Mouse (Mus musculus) G1E (cell line): ENCODE measurements around the gene Rbpj. TPM values are rescaled to one million over a fixed set of nuclear protein-coding genes. Genes with fewer than 3 reads are reported as not detected.

Source experiments
- ATAC-seq: 2 replicates; pipeline ENCODE4 v1.8.0; 2016; ENCODE audit warnings: mild to moderate bottlenecking; ENCODE audit not compliant: insufficient number of reproducible peaks, poor library complexity, low FRiP score, severe bottlenecking; ENCODE audit errors: extremely low read depth
- DNase-seq: peaks from one replicate; pipeline ENCODE4 v3.0.0; 2012; ENCODE audit warnings: low spot score
- H3K27me3 ChIP-seq: 2 replicates; pipeline ENCODE4 v1.6.1; 2012; ENCODE audit warnings: mild to moderate bottlenecking, low read length, inconsistent platforms; ENCODE audit not compliant: insufficient read depth
- H3K36me3 ChIP-seq: replicated peaks from 2 replicates; pipeline ENCODE3; 2012; ENCODE audit warnings: mild to moderate bottlenecking, inconsistent platforms
- H3K4me1 ChIP-seq: 2 replicates; pipeline ENCODE4 v1.6.1; 2012; ENCODE audit warnings: low read depth, low read length, inconsistent platforms, mixed read lengths; ENCODE audit not compliant: insufficient read depth
- H3K4me3 ChIP-seq: 2 replicates; pipeline ENCODE4 v1.5.1; 2012; ENCODE audit warnings: low read depth, mild to moderate bottlenecking, inconsistent platforms, low read length, moderate library complexity, mixed read lengths
- H3K9me3 ChIP-seq: replicated peaks from 2 replicates; pipeline ENCODE4 v1.6.1; 2012; ENCODE audit warnings: inconsistent platforms
- CTCF ChIP-seq: IDR thresholded peaks from 2 replicates; pipeline ENCODE4 v1.5.1; 2012; ENCODE audit warnings: low read depth, low read length, inconsistent platforms, mixed read lengths
- GATA1 ChIP-seq: IDR thresholded peaks from 2 replicates; pipeline ENCODE4 v1.6.1; 2012; ENCODE audit warnings: borderline replicate concordance, low read length, inconsistent platforms, mixed read lengths
- GATA2 ChIP-seq: IDR thresholded peaks from 2 replicates; pipeline ENCODE4 v1.6.1; 2012; ENCODE audit warnings: low read depth, low read length, inconsistent platforms, borderline replicate concordance
- POLR2AphosphoS5 ChIP-seq: IDR thresholded peaks from 2 replicates; pipeline ENCODE4 v1.6.1; 2012; ENCODE audit warnings: low read depth, low read length, inconsistent platforms; ENCODE audit not compliant: insufficient replicate concordance
- TAL1 ChIP-seq: conservative IDR thresholded peaks from 2 replicates; pipeline ENCODE4 v1.6.1; 2012; ENCODE audit warnings: low read depth, low read length, inconsistent platforms, mixed read lengths
- polyA plus RNA-seq: library from polyadenylated mRNA; stranded (reverse); fragments of >175 nt; gene quantifications from 2 replicates; pipeline ENCODE4 v1.2.3, GENCODE M21; 2012
- total RNA-seq, 2 experiments: library from RNA; stranded (forward) in 1 of 2; stranded (reverse) in 1 of 2; fragments of 200-1000 nt in 1 of 2; fragments of >200 nt in 1 of 2; fragmentation: Nextera tagmentation in 1 of 2; gene quantifications; 2 replicates each; pipeline ENCODE4 v1.2.3; 2014 to 2017

Rbpj gene
- 33.5 and 42.8 TPM in 2 replicates for total RNA-seq (2014; fragmentation: Nextera tagmentation)
- 14.4 and 17.2 TPM in 2 replicates for total RNA-seq (2017)
- polyA plus RNA-seq: 4.5 and 5.5 TPM in 2 replicates

DNA sequence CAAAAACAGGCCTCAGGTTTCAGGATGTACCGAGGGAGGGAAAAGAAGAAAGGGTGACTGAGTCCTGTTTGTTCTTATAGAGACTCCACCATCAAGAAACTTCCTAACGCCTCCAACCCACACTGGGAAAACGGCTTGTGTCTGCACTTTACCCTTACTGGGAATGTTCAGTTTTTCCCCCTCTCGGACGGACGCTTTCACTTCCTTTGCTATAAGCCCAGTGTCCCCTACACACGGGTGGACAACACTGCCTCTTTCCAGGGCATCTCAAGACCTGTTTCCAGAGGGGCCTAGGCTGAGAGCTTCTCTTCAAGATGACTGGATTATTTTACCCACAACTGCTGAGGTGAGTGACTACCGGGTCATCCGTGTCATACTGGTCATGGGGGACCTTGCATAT is at the start of gene Rbpj:
Gene Rbpj, plus strand, starts transcription at position 270 of the 400 bp plus-strand sequence.
- Histone ChIP-seq H3K36me3 (no peaks in the 10 kb centered on the region), H3K4me1 (no peaks in the 10 kb centered on the region), H3K9me3 (no peaks in the 10 kb centered on the region), H3K27me3 (peaks cover 2% of the 10 kb centered on the region; the same call in 1 of the 2 replicates), H3K4me3 (no peak within 1 kb of the TSS)
- ATAC-seq: no peak
- TF ChIP-seq POLR2AphosphoS5 (no peak), GATA1 (no peak), CTCF (no peak), GATA2 (no peak), TAL1 (no peak)
- DNase-seq: no peak

DNA sequence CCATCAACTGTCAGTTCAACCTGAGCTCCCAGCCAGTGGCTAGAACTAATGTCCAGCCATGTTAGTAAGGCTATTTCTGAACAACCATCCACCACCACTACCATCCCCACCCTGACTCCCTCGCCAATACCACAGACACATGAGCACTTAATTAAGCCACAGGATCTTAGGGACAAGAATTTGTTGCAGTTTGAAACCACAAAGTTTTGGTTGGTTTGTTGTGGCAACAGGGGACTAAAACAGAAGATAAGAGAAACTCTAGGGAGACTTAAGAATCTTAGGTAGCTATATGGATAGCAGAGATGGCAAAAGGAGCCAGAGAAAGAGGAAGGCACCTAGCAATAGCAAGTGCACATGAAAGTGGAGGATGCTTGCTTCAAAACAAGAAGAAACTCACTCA is 45.2 kb upstream of the Rbpj start:
- DNase-seq (no peak), ATAC-seq (no peak)
- H3K4me3 ChIP-seq: no peak overlapping the region
- H3K9me3 ChIP-seq: no peaks in the 10 kb centered on the region
- no peaks in the 10 kb centered on the region for H3K4me1 ChIP-seq
- H3K36me3 ChIP-seq: no peaks in the 10 kb centered on the region
- TF ChIP-seq GATA2: no peak
- no peak for TF ChIP-seq GATA1
- TF ChIP-seq CTCF: no peak
- no peak for TF ChIP-seq TAL1
- no peak for TF ChIP-seq POLR2AphosphoS5
- no peaks in the 10 kb centered on the region for H3K27me3 ChIP-seq

DNA sequence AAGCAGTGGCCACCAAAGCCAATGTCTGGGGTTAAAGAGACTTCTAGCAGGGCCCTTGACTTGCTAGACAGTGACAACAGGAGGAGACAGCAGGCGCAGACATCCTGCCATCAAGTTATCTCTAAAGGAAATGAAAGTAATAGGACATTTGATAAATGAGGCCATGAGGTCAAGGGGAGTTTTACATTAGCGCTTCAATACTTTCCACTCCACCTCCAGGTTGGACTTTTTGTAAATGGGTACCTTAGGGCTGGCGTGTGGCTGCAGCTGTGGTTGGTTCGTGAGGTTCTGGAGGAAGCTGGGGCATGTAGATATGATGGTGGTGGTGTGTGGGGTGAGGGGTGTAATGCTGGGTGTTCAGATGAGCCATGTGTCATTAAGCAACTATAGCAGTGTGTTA is 44.7 kb upstream of the Rbpj start:
- no peak for DNase-seq
- Histone ChIP-seq H3K27me3 (no peaks in the 10 kb centered on the region), H3K9me3 (no peaks in the 10 kb centered on the region), H3K4me1 (no peaks in the 10 kb centered on the region), H3K36me3 (no peaks in the 10 kb centered on the region), H3K4me3 (no peak overlapping the region)
- TF ChIP-seq CTCF (no peak), TAL1 (no peak), POLR2AphosphoS5 (no peak), GATA2 (no peak), GATA1 (no peak)
- no peak for ATAC-seq

DNA sequence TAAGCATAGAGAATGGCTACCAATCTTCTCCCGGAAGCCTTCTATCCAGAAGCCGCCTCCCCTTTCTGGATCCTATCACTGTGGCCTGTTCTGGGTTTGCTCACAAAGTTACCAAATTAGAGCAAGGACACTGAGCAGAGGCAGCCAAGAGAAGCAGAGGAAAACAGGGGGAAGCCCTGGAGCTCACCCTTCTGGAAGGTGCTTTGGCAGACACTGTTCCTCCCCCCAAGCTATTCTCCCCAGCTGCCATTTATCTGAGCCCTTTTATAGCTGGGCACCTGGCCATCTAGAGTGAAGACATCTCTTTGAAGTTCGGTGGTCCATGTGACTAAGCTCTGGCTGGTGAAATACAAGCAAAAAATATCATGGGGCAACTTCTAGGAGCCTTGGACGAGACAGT is 38.5 kb upstream of the Rbpj start:
- H3K4me3 ChIP-seq: no peak overlapping the region
- no peaks in the 10 kb centered on the region for H3K27me3 ChIP-seq
- H3K36me3 ChIP-seq: no peaks in the 10 kb centered on the region
- H3K4me1 ChIP-seq: no peaks in the 10 kb centered on the region
- no peaks in the 10 kb centered on the region for H3K9me3 ChIP-seq
- ATAC-seq: no peak
- no peak for DNase-seq
- TF ChIP-seq TAL1 (no peak), CTCF (no peak), GATA1 (no peak), GATA2 (no peak), POLR2AphosphoS5 (no peak)

DNA sequence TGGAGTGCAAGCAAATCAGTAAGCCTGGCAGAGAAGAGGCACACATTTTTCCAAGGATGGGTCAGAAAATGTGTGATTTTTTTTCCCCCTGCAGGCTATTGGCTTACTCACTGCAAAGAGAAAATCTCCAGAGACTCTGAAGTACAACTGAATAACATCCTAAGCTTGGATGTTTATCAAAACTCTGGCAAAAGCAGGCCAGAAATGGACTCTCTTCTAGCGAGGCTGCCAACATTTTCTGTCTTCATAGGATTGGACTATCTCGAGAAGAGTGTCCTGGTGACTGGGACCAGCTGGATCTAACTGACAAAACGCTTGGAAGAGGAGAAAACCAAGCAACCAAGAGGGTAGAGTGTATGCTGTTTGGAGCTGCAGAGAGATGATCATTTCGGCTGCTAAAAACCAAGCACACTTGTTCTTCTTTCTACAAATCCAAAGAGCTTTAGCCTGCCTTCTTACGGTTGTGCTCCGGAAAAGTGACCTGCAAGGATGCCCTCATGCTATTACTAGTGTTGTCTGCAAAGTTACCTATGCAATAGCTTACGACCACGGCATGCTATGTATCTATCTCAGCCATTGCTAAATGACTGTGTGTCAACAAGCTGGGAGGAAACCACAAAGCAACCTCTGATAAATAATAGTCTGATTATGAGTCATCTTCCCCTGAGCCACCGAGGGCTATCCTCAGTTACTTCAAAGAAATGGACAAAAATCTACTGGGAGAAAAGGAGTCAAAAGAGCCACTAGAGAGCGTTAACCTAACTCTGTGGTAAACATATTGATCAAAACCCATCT is 36.1 kb upstream of the Rbpj start:
- Histone ChIP-seq H3K9me3 (no peaks in the 10 kb centered on the region), H3K36me3 (no peaks in the 10 kb centered on the region), H3K4me3 (no peak overlapping the region), H3K4me1 (no peaks in the 10 kb centered on the region), H3K27me3 (no peaks in the 10 kb centered on the region)
- DNase-seq: no peak
- TF ChIP-seq POLR2AphosphoS5 (no peak), TAL1 (no peak), CTCF (no peak), GATA2 (no peak), GATA1 (no peak)
- ATAC-seq: no peak

DNA sequence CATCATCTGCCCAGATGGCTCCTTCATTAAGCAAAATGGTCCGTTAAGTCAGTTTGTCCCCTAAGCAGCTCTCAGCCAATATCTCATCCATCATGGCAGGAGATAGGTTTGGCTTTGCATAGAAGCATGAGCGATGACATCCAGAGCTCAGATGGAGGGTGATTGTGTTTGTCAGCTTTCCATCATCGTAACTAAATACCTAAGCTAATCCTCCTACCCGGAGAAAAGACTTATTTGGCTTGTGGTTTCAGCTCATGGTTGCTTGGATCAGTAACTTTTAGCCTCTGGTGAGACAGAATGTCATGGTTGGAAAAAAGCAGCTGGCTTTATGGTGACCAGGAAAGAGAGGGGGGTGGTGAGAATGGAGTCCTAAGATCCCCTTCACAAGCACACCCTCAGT is 33.5 kb upstream of the Rbpj start:
- Histone ChIP-seq H3K4me1 (no peaks in the 10 kb centered on the region), H3K27me3 (no peaks in the 10 kb centered on the region), H3K36me3 (no peaks in the 10 kb centered on the region), H3K4me3 (no peak overlapping the region), H3K9me3 (no peaks in the 10 kb centered on the region)
- ATAC-seq: no peak
- no peak for TF ChIP-seq GATA2
- no peak for TF ChIP-seq TAL1
- no peak for TF ChIP-seq POLR2AphosphoS5
- TF ChIP-seq CTCF: no peak
- no peak for TF ChIP-seq GATA1
- no peak for DNase-seq
